Mouse (Mus musculus) urinary bladder, postnatal 4 days (tissue): ENCODE data around the gene Olfr1480.

ENCODE experiments used
- DNase-seq, 2 experiments: peaks; one replicate each; pipeline ENCODE4 v3.0.0; 2021 to 2022; ENCODE audit warnings: low spot score in 2 of 2

The Olfr1480 gene

GRCm38 (mm10) chr19:13527613-13528012, at the start of gene Olfr1480:
TSS of gene Olfr1480 (plus strand) at chr19:13527913.
- no peak for DNase-seq

DNA sequence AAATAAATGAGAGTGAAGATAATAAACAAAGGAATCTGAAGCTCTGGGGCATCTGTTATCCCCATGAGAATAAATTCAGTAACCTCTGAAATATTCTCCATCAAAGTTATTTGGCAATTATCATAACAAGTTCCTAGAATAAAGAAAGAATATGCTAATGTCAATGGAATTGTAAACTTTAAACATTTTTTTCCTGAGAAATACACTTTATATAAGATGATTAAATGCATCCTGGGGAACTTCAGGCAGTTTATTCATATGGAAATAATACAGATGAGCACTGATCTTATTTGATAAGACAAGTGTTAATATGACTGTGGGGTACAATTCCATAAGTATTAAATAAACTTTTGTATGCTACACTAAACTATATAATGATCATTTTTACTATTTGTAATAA, 47.6 kb upstream of the Olfr1480 start, which contains the start of gene Olfr1475:
TSS of gene Olfr1475 (minus strand) at position 101 of the 400 bp plus-strand sequence.
- no peak for DNase-seq

GRCm38 (mm10) chr19:13500246-13500645, 27.5 kb upstream of the Olfr1480 start, which contains the start of gene Olfr1477:
TSS of gene Olfr1477 (plus strand) at chr19:13500546.
- DNase-seq = no peak
